25 mouse cellular contexts compared by ENCODE assay signal in genomic region chr2:6689689-6690088, GRCm38 (mm10).
DNase-seq lines count a peak whose midpoint lies in the region; ATAC-seq and TF ChIP-seq lines count a peak whose summit lies in the region.
"Had no signal": no experiment of that assay in that cellular context is flagged by ENCODE, and none has a peak within 500 bp of the region (broad histone marks: within the 10 kb centered on the region; RNA-seq: fewer than 3 reads in every experiment).

No protein-coding gene starts in this region.

- H3K4me3 ChIP-seq in thymus, adult 2 months (ENCODE audit: control insufficient read depth, insufficient read depth, low read length), result no peak overlapping the region
- H3K4me3 ChIP-seq: heart, adult 2 months; heart, embryonic 10.5 days; heart, embryonic 13.5 days; hindbrain, embryonic 12.5 days; hindbrain, embryonic 15.5 days had no signal

- H3K27me3 ChIP-seq in thymus, adult 2 months (ENCODE audit: control insufficient read depth, insufficient read depth, low read length), result no peaks in the 10 kb centered on the region
- H3K27me3 ChIP-seq: heart, embryonic 13.5 days; hindbrain, embryonic 12.5 days; hindbrain, embryonic 15.5 days had no signal

- H3K4me1 ChIP-seq in thymus, adult 2 months (replicated peaks; ENCODE audit: control insufficient read depth, insufficient read depth, low read length), result peaks cover 13% of the 10 kb centered on the region
- H3K4me1 ChIP-seq: hindbrain, embryonic 12.5 days had no signal

- H3K36me3 ChIP-seq in thymus, adult 2 months (ENCODE audit: control insufficient read depth, insufficient read depth, low read length), result peaks cover 7% of the 10 kb centered on the region
- H3K36me3 ChIP-seq: heart, embryonic 10.5 days; heart, embryonic 13.5 days; hindbrain, embryonic 12.5 days; hindbrain, embryonic 15.5 days had no signal

- ATAC-seq in common myeloid progenitor, adult 5-6 weeks (replicated peaks; ENCODE audit: low read depth, poor library complexity, severe bottlenecking), result 0 out of 2 replicates have a peak, but pooled peaks have one; percentile 37
- peak; percentile 9 for ATAC-seq in inflammation-experienced regulatory T-cells, adult 6 months
- ATAC-seq in megakaryocyte-erythroid progenitor cell, adult 5-6 weeks (replicated peaks; ENCODE audit: low FRiP score, low TSS enrichment, poor library complexity, severe bottlenecking), result peak; percentile 21; the same call in 1 of the 2 replicates
- ATAC-seq: forebrain, embryonic 14.5 days; forebrain, postnatal 0 days; intestine, postnatal 0 days had no signal

- no peak for TF ChIP-seq CTCF in thymus, adult 2 months (IDR thresholded peaks at IDR 0.05; ENCODE audit: borderline replicate concordance, control insufficient read depth, extremely low read depth, insufficient read depth, low read length, poor library complexity)

- 46% methylated on average over 2 of the region's 2 CpGs for WGBS in thymus, adult 2 months

- TF ChIP-seq POLR2A in thymus, adult 2 months (IDR thresholded peaks at IDR 0.05; ENCODE audit: control insufficient read depth, extremely low read depth, insufficient read depth, low read length, poor library complexity), result no peak

- DNase-seq in thymus, adult 2 months, result no peak
- DNase-seq in frontal cortex, postnatal 10 days (ENCODE audit: low spot score in 2 of 2), result no peak
- no peak for DNase-seq in liver
- DNase-seq: adrenal gland, adult 2 months; adrenal gland, postnatal 14 days; B cell, adult 2 months; cerebellum, adult 11 months; cerebellum, adult 8-10 months; cerebellum, postnatal 10 days; cerebellum, postnatal 36 days; forebrain, postnatal 0 days; gastrocnemius, postnatal 10 days; gastrocnemius, postnatal 36 days; heart, adult 2 months; heart, postnatal 14 days; heart, postnatal 4 days had no signal

- H3K27ac ChIP-seq in thymus, adult 2 months (ENCODE audit: control insufficient read depth, insufficient read depth, low read length), result no peak overlapping the region
- H3K27ac ChIP-seq: heart, adult 2 months; heart, embryonic 10.5 days; heart, embryonic 13.5 days; hindbrain, embryonic 12.5 days; hindbrain, embryonic 15.5 days had no signal
